Mouse (Mus musculus) hindbrain, embryonic 14.5 days (tissue): ENCODE measurements around the gene Igflr1. TPM values are rescaled to one million over a fixed set of nuclear protein-coding genes. Genes with fewer than 3 reads are reported as not detected.

Experiments
- ATAC-seq: fragments of 200-750 bp; cut with Nextera tagmentation; 2 replicates; pipeline ENCODE4 v1.8.0; 2017; ENCODE audit warnings: moderate number of reproducible peaks, mild to moderate bottlenecking, moderate TSS enrichment, moderate library complexity; ENCODE audit not compliant: low FRiP score
- DNase-seq: peaks from one replicate; pipeline ENCODE4 v3.0.0-alpha.2; 2015; ENCODE audit warnings: low spot score
- H3K27ac ChIP-seq: fragments of 300-500 bp; sonication (generic); 2 replicates; pipeline ENCODE4 v1.5.1; 2014; ENCODE audit warnings: mild to moderate bottlenecking, moderate library complexity
- H3K27me3 ChIP-seq: fragments of 300-500 bp; sonication (generic); 2 replicates; pipeline ENCODE4 v1.6.1; 2014; ENCODE audit warnings: mild to moderate bottlenecking, low read length, mixed read lengths; ENCODE audit not compliant: control insufficient read depth, insufficient read depth
- H3K36me3 ChIP-seq: fragments of 300-500 bp; sonication (generic); replicated peaks from 2 replicates; pipeline ENCODE4 v1.6.1; 2014; ENCODE audit not compliant: control insufficient read depth, insufficient read depth
- H3K4me1 ChIP-seq: fragments of 300-500 bp; sonication (generic); replicated peaks from 2 replicates; pipeline ENCODE4 v1.6.1; 2014; ENCODE audit warnings: antibody characterized with exemption, low read length, mixed read lengths; ENCODE audit not compliant: control insufficient read depth, insufficient read depth
- H3K4me2 ChIP-seq: fragments of 300-500 bp; sonication (generic); replicated peaks from 2 replicates; pipeline ENCODE4 v1.6.1; 2014; ENCODE audit warnings: mild to moderate bottlenecking, moderate library complexity
- H3K4me3 ChIP-seq: fragments of 300-500 bp; sonication (generic); replicated peaks from 2 replicates; pipeline ENCODE4 v1.5.1; 2014; ENCODE audit warnings: mild to moderate bottlenecking, low read length
- H3K9ac ChIP-seq: fragments of 300-500 bp; sonication (generic); 2 replicates; pipeline ENCODE4 v1.6.1; 2014
- H3K9me3 ChIP-seq: fragments of 300-500 bp; sonication (generic); 2 replicates; pipeline ENCODE4 v1.6.1; 2016; ENCODE audit warnings: low read length; ENCODE audit not compliant: control insufficient read depth
- WGBS: fragments of 180-500 bp; shearing (Covaris S2); extraction: QIAGEN DNeasy Blood & Tissue Kit; methylation state at CpG from one replicate; pipeline ENCODE4 v1.1.7; 2014; 5-methylcytosine and 5-hydroxymethylcytosine counted together
- polyA plus RNA-seq: library from polyadenylated mRNA; unstranded; fragments of >200 nt; fragmentation: Nextera tagmentation; extraction: Ambion mirVana; gene quantifications from 2 replicates; pipeline ENCODE4 v1.2.1, GENCODE M21; 2014

The Igflr1 gene
- polyA plus RNA-seq, 1 experiment from 2014 or later, result 2.2 TPM

DNA sequence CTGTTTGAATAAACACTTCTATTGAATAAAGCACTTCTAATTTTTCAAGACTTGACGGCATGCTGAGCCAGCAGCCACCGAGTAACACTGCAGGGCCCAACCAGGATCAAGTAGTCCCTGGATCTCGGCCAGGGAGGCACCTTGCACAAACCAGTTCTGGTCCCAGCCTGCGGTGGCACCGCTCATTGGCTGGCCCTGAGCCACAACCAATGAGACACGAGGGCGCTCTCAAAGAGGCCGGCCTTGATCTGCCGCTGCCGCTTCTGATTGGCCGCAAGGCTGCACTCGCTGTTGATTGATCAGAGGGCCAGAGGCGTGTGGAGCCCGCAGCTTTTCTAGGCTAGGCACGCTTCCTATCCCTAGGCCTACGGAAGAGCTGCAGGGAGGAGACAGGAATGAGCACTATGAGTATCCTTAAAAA lies 34.7 kb downstream of the Igflr1 start:
- peak overlapping the region; percentile 48 for H3K4me2 ChIP-seq
- H3K9me3 ChIP-seq, result no peaks in the 10 kb centered on the region
- WGBS, result 2% methylated on average over 16 of the region's 16 CpGs
- peaks cover 8% of the 10 kb centered on the region; the same call in 1 of the 2 replicates for H3K4me1 ChIP-seq
- H3K27me3 ChIP-seq, result no peaks in the 10 kb centered on the region
- ATAC-seq, result peak; percentile 98
- DNase-seq, result peak; percentile 92
- peak overlapping the region; percentile 39; the same call in 1 of the 2 replicates for H3K27ac ChIP-seq
- no peak overlapping the region for H3K9ac ChIP-seq
- no peaks in the 10 kb centered on the region for H3K36me3 ChIP-seq
- H3K4me3 ChIP-seq, result no peak overlapping the region

DNA sequence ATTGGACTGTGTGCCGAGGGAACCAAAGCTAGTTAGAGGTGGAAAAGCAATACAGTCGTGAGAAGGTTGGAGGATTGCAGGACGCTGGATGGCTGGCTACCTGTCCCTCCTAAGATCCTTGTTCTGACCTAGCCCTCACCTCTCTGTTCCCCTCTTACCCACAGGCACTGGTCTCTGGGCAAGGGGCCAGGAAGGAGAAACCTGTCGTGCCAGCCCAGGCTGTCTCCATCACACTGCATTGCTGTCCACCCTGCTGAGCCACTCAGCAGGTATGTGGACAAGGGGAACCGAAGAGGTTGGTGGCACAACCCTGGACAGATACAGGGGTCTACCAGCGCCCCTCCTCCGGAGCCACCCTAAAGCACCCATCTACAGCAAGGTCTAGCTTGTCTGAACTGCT lies 35.4 kb downstream of the Igflr1 start:
- Histone ChIP-seq H3K36me3 (no peaks in the 10 kb centered on the region), H3K27ac (no peak overlapping the region), H3K9ac (no peak overlapping the region), H3K4me3 (no peak overlapping the region), H3K4me2 (peak overlapping the region; percentile 48; the same call in 1 of the 2 replicates), H3K4me1 (peaks cover 8% of the 10 kb centered on the region; the same call in 1 of the 2 replicates), H3K27me3 (no peaks in the 10 kb centered on the region), H3K9me3 (no peaks in the 10 kb centered on the region)
- 75% methylated on average over 7 of the region's 7 CpGs for WGBS
- ATAC-seq (no peak), DNase-seq (no peak)

- no peak for ATAC-seq
- Histone ChIP-seq H3K9ac (no peak overlapping the region), H3K4me1 (peaks cover 8% of the 10 kb centered on the region; the same call in 1 of the 2 replicates), H3K27me3 (no peaks in the 10 kb centered on the region), H3K36me3 (no peaks in the 10 kb centered on the region), H3K27ac (no peak overlapping the region), H3K4me2 (no peak overlapping the region), H3K9me3 (no peaks in the 10 kb centered on the region), H3K4me3 (no peak overlapping the region)
- no peak for DNase-seq
- WGBS, result 58% methylated on average over 3 of the region's 3 CpGs
Measured at GRCm38 (mm10) chr7:30602583-30602982, 37.4 kb downstream of the Igflr1 start.

DNA sequence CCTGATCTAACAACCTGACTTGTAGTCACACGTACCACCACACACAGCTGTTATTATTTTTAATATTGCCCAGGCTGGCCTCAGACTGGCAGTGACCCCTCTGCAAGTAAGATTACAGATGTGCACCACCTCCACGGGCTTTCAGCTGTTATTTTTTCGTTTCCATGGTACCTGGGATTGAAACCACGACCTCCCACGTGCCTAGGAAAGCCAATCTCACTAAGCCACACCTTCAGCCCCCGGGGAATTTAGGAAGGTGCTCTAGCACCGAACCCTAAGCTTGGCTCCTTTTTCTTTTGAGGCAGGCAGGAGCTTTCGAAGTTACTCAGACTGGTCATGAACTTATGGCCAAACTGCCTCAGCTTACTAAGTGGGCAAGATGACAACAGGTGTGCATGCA lies 39.2 kb downstream of the Igflr1 start:
- DNase-seq (no peak), ATAC-seq (no peak)
- peaks cover 8% of the 10 kb centered on the region; the same call in 1 of the 2 replicates for H3K4me1 ChIP-seq
- no peaks in the 10 kb centered on the region for H3K36me3 ChIP-seq
- no peaks in the 10 kb centered on the region for H3K9me3 ChIP-seq
- no peak overlapping the region for H3K9ac ChIP-seq
- 69% methylated on average over 8 of the region's 8 CpGs for whole genome bisulfite sequencing
- H3K27ac ChIP-seq, result no peak overlapping the region
- H3K4me3 ChIP-seq, result no peak overlapping the region
- H3K27me3 ChIP-seq, result no peaks in the 10 kb centered on the region
- H3K4me2 ChIP-seq, result no peak overlapping the region

DNA sequence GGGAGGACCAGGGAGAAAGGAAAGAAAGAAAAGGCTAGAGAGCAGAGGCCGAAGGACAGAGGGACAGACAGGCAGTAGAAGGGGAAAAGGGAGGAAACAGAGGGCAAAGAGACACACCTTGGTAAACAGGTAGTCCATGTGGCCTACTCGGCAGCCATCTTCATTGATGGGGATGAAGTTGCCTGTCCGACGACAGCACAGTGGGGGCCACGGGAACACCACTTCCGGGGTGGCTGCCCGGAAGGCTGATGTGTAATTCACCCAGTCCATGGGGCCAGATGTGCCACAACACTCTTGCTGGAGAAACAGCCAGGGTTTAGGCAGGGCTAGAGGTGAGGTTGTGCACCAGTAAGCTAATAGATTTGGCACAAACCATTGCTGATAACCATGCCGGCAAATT lies 39.7 kb downstream of the Igflr1 start:
- H3K36me3 ChIP-seq, result no peaks in the 10 kb centered on the region
- H3K4me3 ChIP-seq, result no peak overlapping the region
- ATAC-seq, result no peak
- whole genome bisulfite sequencing, result 91% methylated on average over 8 of the region's 8 CpGs
- H3K4me2 ChIP-seq, result no peak overlapping the region
- H3K27me3 ChIP-seq, result no peaks in the 10 kb centered on the region
- H3K27ac ChIP-seq, result no peak overlapping the region
- H3K4me1 ChIP-seq, result peaks cover 4% of the 10 kb centered on the region; the same call in 1 of the 2 replicates
- DNase-seq, result no peak
- H3K9me3 ChIP-seq, result no peaks in the 10 kb centered on the region
- H3K9ac ChIP-seq, result no peak overlapping the region

DNA sequence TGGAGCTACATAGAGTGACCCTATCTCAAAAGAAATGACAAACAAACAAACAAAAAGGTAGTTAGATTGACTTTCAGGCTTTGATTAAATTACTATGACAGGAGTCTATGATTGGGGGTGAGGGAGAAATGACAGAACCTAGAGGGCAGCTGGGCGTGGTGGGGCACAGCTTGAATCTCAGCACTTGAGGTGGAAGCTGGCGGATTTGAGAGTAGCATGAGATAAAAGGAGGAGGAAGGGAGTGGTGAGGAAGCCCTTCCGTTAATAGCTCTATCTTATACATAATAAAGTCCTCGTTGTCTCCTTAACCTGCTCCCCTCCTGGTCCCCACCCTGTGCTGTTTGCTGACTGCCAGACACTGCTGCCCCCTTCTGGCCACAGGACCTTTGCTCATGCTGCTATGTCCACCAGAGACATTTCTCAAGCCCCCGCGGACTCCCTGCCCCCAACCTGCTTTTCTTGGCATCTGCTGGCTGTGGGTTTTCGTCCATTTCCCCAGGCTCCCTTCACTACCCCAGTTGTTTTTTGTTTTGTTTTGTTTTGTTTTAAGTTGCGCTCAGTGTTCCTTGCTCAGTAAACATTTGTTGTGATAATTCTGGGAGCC lies 42.6 kb downstream of the Igflr1 start:
- Histone ChIP-seq H3K9ac (no peak overlapping the region), H3K4me3 (no peak overlapping the region), H3K27me3 (no peaks in the 10 kb centered on the region), H3K4me1 (no peaks in the 10 kb centered on the region), H3K4me2 (no peak overlapping the region), H3K36me3 (no peaks in the 10 kb centered on the region), H3K27ac (no peak overlapping the region), H3K9me3 (no peaks in the 10 kb centered on the region)
- WGBS, result 36% methylated on average over 8 of the region's 8 CpGs
- ATAC-seq (no peak), DNase-seq (no peak)

DNA sequence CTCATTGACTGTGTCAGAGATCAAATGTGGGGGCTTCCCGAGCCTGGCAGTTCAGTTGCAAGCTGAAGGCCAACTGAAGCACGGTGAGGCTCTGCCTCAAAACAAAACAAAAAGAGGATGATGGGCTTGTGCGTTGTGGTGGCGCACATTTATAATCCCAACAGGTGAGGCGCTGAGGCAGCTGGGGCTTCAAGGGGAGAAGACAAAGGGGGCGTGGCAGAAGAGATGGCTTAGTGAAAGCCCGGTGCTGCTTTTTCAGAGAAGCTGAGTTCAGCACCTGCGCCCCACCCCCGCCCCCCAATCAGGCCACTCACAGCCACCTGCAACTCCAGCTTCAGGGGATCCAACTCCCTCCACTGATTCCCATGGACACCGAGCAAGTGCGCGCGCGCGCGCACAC lies 43.2 kb downstream of the Igflr1 start:
- no peaks in the 10 kb centered on the region for H3K27me3 ChIP-seq
- no peak overlapping the region for H3K9ac ChIP-seq
- ATAC-seq, result no peak

GRCm38 (mm10) chr7:30610043-30610442 lies 44.8 kb downstream of the Igflr1 start:
- no peak overlapping the region for H3K4me3 ChIP-seq
- 60% methylated on average over 7 of the region's 7 CpGs for WGBS
- ATAC-seq, result no peak

More for the DNA sequence above, 43.2 kb downstream of the Igflr1 start:
- no peak overlapping the region for H3K27ac ChIP-seq
- no peak overlapping the region for H3K4me2 ChIP-seq
- no peaks in the 10 kb centered on the region for H3K36me3 ChIP-seq
- no peaks in the 10 kb centered on the region for H3K9me3 ChIP-seq
- no peak overlapping the region for H3K4me3 ChIP-seq
- no peak for DNase-seq
- WGBS, result 52% methylated on average over 16 of the region's 16 CpGs
- H3K4me1 ChIP-seq, result no peaks in the 10 kb centered on the region

GRCm38 (mm10) chr7:30612654-30613402 lies 47.6 kb downstream of the Igflr1 start, which contains the start of gene Upk1a:
Gene Upk1a, minus strand, starts transcription at chr7:30612847.
- no peak within 1 kb of the TSS for H3K4me3 ChIP-seq
- peaks cover 23% of the 10 kb centered on the region for H3K36me3 ChIP-seq
- no peak within 1 kb of the TSS for H3K9ac ChIP-seq
- DNase-seq, result no peak
- H3K27ac ChIP-seq, result no peak within 1 kb of the TSS
- no peak for ATAC-seq
- WGBS, result 83% methylated on average over 8 of the region's 8 CpGs
- H3K4me1 ChIP-seq, result no peaks in the 10 kb centered on the region
- H3K27me3 ChIP-seq, result no peaks in the 10 kb centered on the region
- H3K4me2 ChIP-seq, result no peak within 1 kb of the TSS
- H3K9me3 ChIP-seq, result no peaks in the 10 kb centered on the region

More at GRCm38 (mm10) chr7:30610043-30610442, 44.8 kb downstream of the Igflr1 start:
- H3K4me1 ChIP-seq, result no peaks in the 10 kb centered on the region
- H3K36me3 ChIP-seq, result no peaks in the 10 kb centered on the region
- no peaks in the 10 kb centered on the region for H3K27me3 ChIP-seq
- H3K27ac ChIP-seq, result no peak overlapping the region
- no peaks in the 10 kb centered on the region for H3K9me3 ChIP-seq
- no peak for DNase-seq
- no peak overlapping the region for H3K9ac ChIP-seq
- no peak overlapping the region for H3K4me2 ChIP-seq
